ENCODE assay signal across 8 mouse cellular contexts in the genomic region with DNA sequence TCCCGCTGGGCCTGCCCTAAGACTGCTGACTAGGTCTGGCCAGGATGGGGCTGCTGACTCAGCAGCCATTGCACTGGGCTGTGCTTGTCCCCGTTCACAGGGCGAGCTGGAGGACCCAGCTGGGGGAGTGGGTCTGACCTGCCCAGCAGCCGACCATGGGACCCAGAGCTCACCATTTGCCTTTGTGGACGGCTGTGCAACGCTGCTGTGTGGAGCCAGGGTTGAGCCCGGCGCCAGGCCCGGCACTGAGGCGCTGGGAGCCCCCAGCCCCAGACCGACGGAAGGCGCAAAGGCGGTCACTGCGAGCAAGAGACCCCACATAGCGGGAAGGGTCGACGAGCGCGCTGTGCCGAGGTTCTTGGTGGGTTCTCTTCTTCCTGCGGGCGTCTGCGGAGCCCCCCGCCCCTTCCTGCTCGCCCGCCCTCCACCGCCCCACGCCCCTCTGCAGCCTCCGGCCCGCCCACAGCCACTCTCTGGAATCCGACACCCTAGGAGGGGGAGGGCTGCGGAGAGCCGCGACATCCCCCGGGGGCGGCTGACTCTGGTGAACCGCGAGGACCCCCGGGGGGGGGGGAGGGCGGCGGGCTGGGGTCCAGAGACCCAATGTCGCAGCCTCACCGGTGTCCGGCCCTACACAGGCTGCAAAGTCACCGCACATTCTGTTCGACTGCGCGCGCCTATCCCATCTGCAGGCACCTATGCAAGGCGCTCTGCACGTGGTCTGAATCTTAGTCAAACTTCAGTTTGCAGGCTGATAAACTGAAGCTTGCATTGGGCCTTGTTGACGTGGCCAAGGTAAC. TPM values are rescaled to one million over a fixed set of nuclear protein-coding genes. Genes with fewer than 3 reads are reported as not detected.
DNase-seq lines count a peak whose midpoint lies in the region; ATAC-seq and TF ChIP-seq lines count a peak whose summit lies in the region.

A gene (minus strand): TSS at position 389 of the 800 bp plus-strand sequence.

- no peak for TF ChIP-seq POLR2A in olfactory bulb, adult 2 months (IDR thresholded peaks at IDR 0.05; ENCODE audit: insufficient read depth, low read depth, low read length)

- no peak within 1 kb of the TSS for H3K27ac ChIP-seq in heart, postnatal 0 days (ENCODE audit: low read depth)
- H3K27ac ChIP-seq in limb, embryonic 15.5 days: peak within 1 kb of the TSS; percentile 90
- no peak within 1 kb of the TSS for H3K27ac ChIP-seq in olfactory bulb, adult 2 months (ENCODE audit: insufficient read depth, low read depth, low read length)

- no peaks in the 10 kb centered on the region for H3K36me3 ChIP-seq in heart, postnatal 0 days (replicated peaks; ENCODE audit: control insufficient read depth, insufficient read depth, low read length)
- peaks cover 33% of the 10 kb centered on the region for H3K36me3 ChIP-seq in limb, embryonic 15.5 days

- 1% methylated on average over 33 of the region's 53 CpGs for WGBS in heart, postnatal 0 days
- under 1% methylated on average over 43 of the region's 53 CpGs for WGBS in limb, embryonic 15.5 days
- WGBS in olfactory bulb, adult 2 months: 7% methylated on average over 46 of the region's 53 CpGs

- peak within 1 kb of the TSS; percentile 49 for H3K4me3 ChIP-seq in heart, postnatal 0 days (ENCODE audit: low read depth, low read length)
- H3K4me3 ChIP-seq in limb, embryonic 15.5 days: peak within 1 kb of the TSS; percentile 72
- peak within 1 kb of the TSS; percentile 42 for H3K4me3 ChIP-seq in olfactory bulb, adult 2 months (ENCODE audit: insufficient read depth, low read depth, low read length)

- H3K9ac ChIP-seq in heart, postnatal 0 days (replicated peaks; ENCODE audit: low read depth, low read length): peak within 1 kb of the TSS; percentile 60
- peak within 1 kb of the TSS; percentile 75 for H3K9ac ChIP-seq in limb, embryonic 15.5 days

- TF ChIP-seq EP300 in heart, postnatal 0 days (IDR thresholded peaks at IDR 0.05; ENCODE audit: low read depth): no peak

- H3K27me3 ChIP-seq in heart, postnatal 0 days (ENCODE audit: control insufficient read depth, insufficient read depth, low read length): peaks cover 25% of the 10 kb centered on the region
- H3K27me3 ChIP-seq in limb, embryonic 15.5 days: no peaks in the 10 kb centered on the region

- H3K9me3 ChIP-seq in heart, postnatal 0 days (replicated peaks; ENCODE audit: control insufficient read depth, low read length): no peaks in the 10 kb centered on the region
- H3K9me3 ChIP-seq in limb, embryonic 15.5 days: no peaks in the 10 kb centered on the region

- H3K4me2 ChIP-seq in heart, postnatal 0 days (ENCODE audit: low read depth, low read length): peak within 1 kb of the TSS; percentile 87
- H3K4me2 ChIP-seq in limb, embryonic 15.5 days: peak within 1 kb of the TSS; percentile 92

- H3K4me1 ChIP-seq in heart, postnatal 0 days (ENCODE audit: control insufficient read depth, insufficient read depth): peaks cover 13% of the 10 kb centered on the region; the same call in 1 of the 2 replicates
- H3K4me1 ChIP-seq in limb, embryonic 15.5 days: peaks cover 27% of the 10 kb centered on the region
- peaks cover 17% of the 10 kb centered on the region for H3K4me1 ChIP-seq in olfactory bulb, adult 2 months (ENCODE audit: control insufficient read depth, insufficient read depth, low read length)

- TF ChIP-seq CTCF in heart, postnatal 0 days (IDR thresholded peaks at IDR 0.05; ENCODE audit: low read depth): no peak
- no peak for TF ChIP-seq CTCF in olfactory bulb, adult 2 months (IDR thresholded peaks at IDR 0.05; ENCODE audit: insufficient read depth, low read depth, low read length)

- peak; percentile 16 for DNase-seq in cerebellum, adult 11-12 months
- DNase-seq in cerebellum, adult 8-10 months: no peak
- no peak for DNase-seq in urinary bladder, adult 2 months (ENCODE audit: low spot score)
- DNase-seq in urinary bladder, postnatal 10 days (ENCODE audit: low spot score): no peak
- DNase-seq in heart, postnatal 0 days (ENCODE audit: low spot score): no peak
- DNase-seq in right cerebral cortex, adult 2 months (ENCODE audit: low spot score in 2 of 2): no peak

- peak; percentile 59 for ATAC-seq in heart, postnatal 0 days (ENCODE audit: insufficient read depth, low read depth)
- ATAC-seq in limb, embryonic 15.5 days (ENCODE audit: insufficient number of reproducible peaks, low FRiP score, low TSS enrichment, low read depth): peak; percentile 86

RNA-seq across cellular contexts. Expression of the gene that starts here (rescaled TPM):
- 99.0 and 108 TPM in 2 replicates for polyA plus RNA-seq in urinary bladder, adult 2 months (2012; rRNA removed)
- total RNA-seq in heart, postnatal 0 days (2014; rRNA removed; ENCODE audit: low replicate concordance): 6.9 and 7.8 TPM in 2 replicates
- 9.5 and 11.5 TPM in 2 replicates for polyA plus RNA-seq in heart, postnatal 0 days (2015; fragmentation: Nextera tagmentation; extraction: Ambion mirVana)
- 145 and 151 TPM in 2 replicates for polyA plus RNA-seq in limb, embryonic 15.5 days (2015; fragmentation: Nextera tagmentation; extraction: Ambion mirVana)
- polyA plus RNA-seq in olfactory bulb, adult 2 months (2012; ENCODE audit: insufficient read depth, insufficient read length, low replicate concordance, missing spikeins): not detected in 2 replicates

Comparison
In these comparisons a context has a peak if more than half of its experiments do, and no peak if none do; other contexts are left out.
1. RNA of the gene that starts here (polyA plus RNA-seq): 145 to 151 TPM in limb, embryonic 15.5 days, 99.0 to 108 TPM in urinary bladder, adult 2 months and 9.5 to 11.5 TPM in heart, postnatal 0 days; not detected in olfactory bulb, adult 2 months; every median in the first group is over 10 times any median in the second.
2. Peak in every context shown above with its lines, with median percentiles within 50 percentile points of each other: H3K4me3 ChIP-seq.